In the genomic region with DNA sequence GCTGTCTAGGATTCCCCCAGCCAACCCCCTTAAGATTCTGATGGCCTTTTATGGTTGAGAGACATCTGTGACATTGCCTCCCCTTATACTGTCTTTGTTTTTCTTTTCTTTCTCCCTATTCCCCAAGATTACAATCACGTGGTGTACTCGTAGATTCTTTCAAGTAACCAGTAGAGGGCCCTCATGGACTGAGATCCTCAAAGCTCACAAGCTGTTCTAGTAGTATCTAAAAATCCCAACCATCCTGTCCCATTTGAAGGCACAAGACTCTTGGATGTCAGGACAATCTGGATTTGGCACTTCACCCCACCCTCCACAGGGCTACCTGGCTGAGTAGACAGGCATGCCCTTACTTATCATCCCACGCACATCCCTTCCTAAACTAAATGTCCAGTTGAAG, we compare ENCODE assay signal across 9 mouse cellular contexts. TPM values are rescaled to one million over a fixed set of nuclear protein-coding genes. Genes with fewer than 3 reads are reported as not detected.
A peak's percentile ranks its signal among the peaks of the same experiment; 100 is the strongest.
DNase-seq lines count a peak whose midpoint lies in the region; ATAC-seq lines count a peak whose summit lies in the region.
"Had no signal": no experiment of that assay in that cellular context is flagged by ENCODE, and none has a peak within 500 bp of the region (broad histone marks: within the 10 kb centered on the region; RNA-seq: fewer than 3 reads in every experiment).

No protein-coding gene starts in this region.

- WGBS in forebrain, embryonic 10.5 days, result 28% methylated on average over 3 of the region's 3 CpGs
- 30% methylated on average over 3 of the region's 3 CpGs for WGBS in forebrain, embryonic 11.5 days
- 31% methylated on average over 3 of the region's 3 CpGs for WGBS in midbrain, embryonic 11.5 days
- WGBS in midbrain, embryonic 15.5 days, result 29% methylated on average over 3 of the region's 3 CpGs

- H3K9me3 ChIP-seq in forebrain, embryonic 10.5 days, result no peaks in the 10 kb centered on the region
- H3K9me3 ChIP-seq in forebrain, embryonic 11.5 days (ENCODE audit: control insufficient read depth, low read length), result no peaks in the 10 kb centered on the region
- H3K9me3 ChIP-seq in midbrain, embryonic 11.5 days (ENCODE audit: control insufficient read depth, low read length), result no peaks in the 10 kb centered on the region
- H3K9me3 ChIP-seq in midbrain, embryonic 15.5 days, result no peaks in the 10 kb centered on the region

- H3K9ac ChIP-seq in forebrain, embryonic 11.5 days (ENCODE audit: low read length), result no peak overlapping the region
- no peak overlapping the region for H3K9ac ChIP-seq in midbrain, embryonic 11.5 days (ENCODE audit: low read length)
- no peak overlapping the region for H3K9ac ChIP-seq in midbrain, embryonic 15.5 days

- no peaks in the 10 kb centered on the region for H3K27me3 ChIP-seq in forebrain, embryonic 10.5 days (ENCODE audit: poor library complexity, severe bottlenecking)
- no peaks in the 10 kb centered on the region for H3K27me3 ChIP-seq in forebrain, embryonic 11.5 days (ENCODE audit: control insufficient read depth, insufficient read depth, low read length)
- no peaks in the 10 kb centered on the region for H3K27me3 ChIP-seq in midbrain, embryonic 11.5 days (ENCODE audit: control insufficient read depth, insufficient read depth, low read length)
- H3K27me3 ChIP-seq in midbrain, embryonic 15.5 days (replicated peaks), result no peaks in the 10 kb centered on the region

- ATAC-seq in forebrain, embryonic 11.5 days (replicated peaks; ENCODE audit: low FRiP score), result no peak
- ATAC-seq in midbrain, embryonic 11.5 days (ENCODE audit: low FRiP score), result peak; percentile 24; the same call in 1 of the 2 replicates
- ATAC-seq in midbrain, embryonic 15.5 days (replicated peaks), result no peak

- peaks cover 10% of the 10 kb centered on the region; the same call in 1 of the 2 replicates for H3K4me1 ChIP-seq in forebrain, embryonic 10.5 days
- H3K4me1 ChIP-seq in forebrain, embryonic 11.5 days (replicated peaks; ENCODE audit: control insufficient read depth, insufficient read depth, low read length), result no peaks in the 10 kb centered on the region
- no peaks in the 10 kb centered on the region for H3K4me1 ChIP-seq in midbrain, embryonic 11.5 days (ENCODE audit: control insufficient read depth, insufficient read depth, low read length)
- peaks cover 2% of the 10 kb centered on the region; the same call in 1 of the 2 replicates for H3K4me1 ChIP-seq in midbrain, embryonic 15.5 days

- no peak for DNase-seq in forebrain, embryonic 10.5 days (ENCODE audit: extremely low spot score, low spot score)
- DNase-seq in forebrain, embryonic 11.5 days (ENCODE audit: low spot score), result no peak
- peak; percentile 84 for DNase-seq in midbrain, embryonic 11.5 days (ENCODE audit: low spot score, missing footprints)
- DNase-seq in embryo, embryonic 9.5 days (ENCODE audit: extremely low spot score), result peak; percentile 21
- DNase-seq in naive thymus-derived CD4-positive, alpha-beta T cell, adult 2 months (ENCODE audit: low read depth), result peak; percentile 69
- DNase-seq in heart, postnatal 36 days, result no peak
- no peak for DNase-seq in cerebellum, adult 8-10 months

- intact Hi-C loops in heart, postnatal 36 days (cut with DNase I), result loop anchor here (1.0 to 2.0 kb wide), 2 partner anchors 46 to 183 kb away; no protein-coding TSS in a partner anchor

- H3K4me3 ChIP-seq in forebrain, embryonic 10.5 days, result no peak overlapping the region
- H3K4me3 ChIP-seq in forebrain, embryonic 11.5 days (ENCODE audit: low read depth, low read length), result no peak overlapping the region
- no peak overlapping the region for H3K4me3 ChIP-seq in midbrain, embryonic 11.5 days (ENCODE audit: low read depth, low read length)
- H3K4me3 ChIP-seq in midbrain, embryonic 15.5 days, result no peak overlapping the region

- H3K36me3 ChIP-seq in forebrain, embryonic 10.5 days (replicated peaks), result no peaks in the 10 kb centered on the region
- H3K36me3 ChIP-seq in forebrain, embryonic 11.5 days (ENCODE audit: control insufficient read depth, insufficient read depth, low read length), result no peaks in the 10 kb centered on the region
- no peaks in the 10 kb centered on the region for H3K36me3 ChIP-seq in midbrain, embryonic 11.5 days (ENCODE audit: control insufficient read depth, insufficient read depth, low read length)
- H3K36me3 ChIP-seq in midbrain, embryonic 15.5 days (replicated peaks), result no peaks in the 10 kb centered on the region

- H3K27ac ChIP-seq in forebrain, embryonic 10.5 days, result 0 out of 2 replicates have a peak overlapping the region, but pooled peaks have one; percentile 31
- H3K27ac ChIP-seq in forebrain, embryonic 11.5 days (ENCODE audit: low read depth, low read length), result no peak overlapping the region
- no peak overlapping the region for H3K27ac ChIP-seq in midbrain, embryonic 11.5 days (ENCODE audit: low read depth, low read length)
- H3K27ac ChIP-seq in midbrain, embryonic 15.5 days, result no peak overlapping the region

- H3K4me2 ChIP-seq in forebrain, embryonic 11.5 days (ENCODE audit: low read depth, low read length, severe bottlenecking), result no peak overlapping the region
- no peak overlapping the region for H3K4me2 ChIP-seq in midbrain, embryonic 11.5 days
- no peak overlapping the region for H3K4me2 ChIP-seq in midbrain, embryonic 15.5 days

RNA-seq across cellular contexts. Expression of a gene that starts 8.2 kb away (rescaled TPM):
- 107 and 109 TPM in 2 replicates for polyA plus RNA-seq in forebrain, embryonic 10.5 days (2016; fragmentation: Nextera tagmentation; extraction: Ambion mirVana)
- 67.7 and 70.7 TPM in 2 replicates for polyA plus RNA-seq in forebrain, embryonic 11.5 days (2014; fragmentation: Nextera tagmentation; extraction: Ambion mirVana)
- polyA plus RNA-seq in midbrain, embryonic 11.5 days (2014; fragmentation: Nextera tagmentation; extraction: Ambion mirVana), result 49.4 and 51.2 TPM in 2 replicates
- polyA plus RNA-seq in midbrain, embryonic 15.5 days (2015; fragmentation: Nextera tagmentation; extraction: Ambion mirVana), result 42.4 and 42.7 TPM in 2 replicates
- 1 to 10 TPM; 6.9 to 7.2 TPM for total RNA-seq in heart, postnatal 36 days (2021)

RNA-seq across cellular contexts. Expression of a gene that starts 8.5 kb away (rescaled TPM):
- 0.38 and 0.52 TPM in 2 replicates for polyA plus RNA-seq in forebrain, embryonic 10.5 days (2016; fragmentation: Nextera tagmentation; extraction: Ambion mirVana)
- 0.31 and 0.44 TPM in 2 replicates for polyA plus RNA-seq in forebrain, embryonic 11.5 days (2014; fragmentation: Nextera tagmentation; extraction: Ambion mirVana)
- 0.57 and 0.60 TPM in 2 replicates for polyA plus RNA-seq in midbrain, embryonic 11.5 days (2014; fragmentation: Nextera tagmentation; extraction: Ambion mirVana)
- 0.63 and 0.75 TPM in 2 replicates for polyA plus RNA-seq in midbrain, embryonic 15.5 days (2015; fragmentation: Nextera tagmentation; extraction: Ambion mirVana)
- total RNA-seq in heart, postnatal 36 days (2021), result under 1 TPM; 0.79 to 0.97 TPM
- total RNA-seq: neutrophil, adult 5-6 weeks had no signal

Comparison
In these comparisons a context has a peak if more than half of its experiments do, and no peak if none do; other contexts are left out.
1. DNase-seq: peak in midbrain, embryonic 11.5 days (single experiment), embryo, embryonic 9.5 days (single experiment) and naive thymus-derived CD4-positive, alpha-beta T cell, adult 2 months (single experiment); none in forebrain, embryonic 10.5 days (single experiment), forebrain, embryonic 11.5 days (single experiment), heart, postnatal 36 days (0 of 2) and cerebellum, adult 8-10 months (single experiment).